Mouse (Mus musculus): ENCODE results near the gene Dapk3.

DNA sequence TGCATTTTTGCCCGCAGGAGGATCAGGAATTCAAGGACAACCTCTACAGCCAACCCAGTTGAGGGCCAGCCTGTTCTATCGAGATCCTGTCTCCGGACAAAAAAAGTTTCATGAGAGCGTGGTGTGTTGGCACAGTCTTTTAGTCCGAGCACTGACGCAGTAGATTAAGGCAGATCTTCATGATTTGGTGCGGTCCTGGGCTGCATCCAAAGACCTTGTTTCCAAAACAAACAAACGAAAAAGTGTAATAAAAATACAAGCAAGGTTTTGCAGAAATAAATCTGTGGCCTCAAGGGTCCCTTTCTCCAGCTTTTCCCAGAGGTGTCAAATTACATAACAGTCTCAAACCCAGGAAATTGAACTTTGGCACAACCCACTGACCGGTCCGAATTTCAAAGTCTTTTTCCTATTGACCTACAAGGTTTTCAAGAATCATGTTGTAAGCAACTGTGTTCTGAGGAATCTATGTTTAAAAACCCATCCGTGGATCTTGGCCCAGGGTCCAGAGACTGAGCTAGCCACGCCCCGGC is 6.8 kb upstream of the Dapk3 start:
- no peak for TF ChIP-seq CTCF (IDR thresholded peaks at IDR 0.05; ENCODE audit: control insufficient read depth, insufficient read depth, insufficient read length)
- TF ChIP-seq USF1 (IDR thresholded peaks at IDR 0.05; ENCODE audit: low read depth), result no peak
- TF ChIP-seq MAX (IDR thresholded peaks at IDR 0.05), result no peak
